Mouse (Mus musculus): ENCODE measurements around the gene Neurl4.

- TF ChIP-seq POLR2A (IDR thresholded peaks at IDR 0.05; ENCODE audit: extremely low read depth, insufficient read depth, low read length): no peak
- no peak for TF ChIP-seq CTCF (IDR thresholded peaks at IDR 0.05; ENCODE audit: extremely low read depth, insufficient read depth, low read length)
These were observed 32.2 kb downstream of the Neurl4 start for GRCm38 (mm10) chr11:69933066-69933465.
